Mouse (Mus musculus) cerebellum, adult 2 months (tissue): ENCODE data around the gene Rae1. TPM values are rescaled to one million over a fixed set of nuclear protein-coding genes. Genes with fewer than 3 reads are reported as not detected.
A peak's percentile ranks its signal among the peaks of the same experiment; 100 is the strongest.

Source experiments
- DNase-seq, 2 experiments: peaks; one replicate each; pipeline ENCODE4 v3.0.0; 2021
- H3K27ac ChIP-seq: fragments of 200-500 bp; 2 replicates; pipeline ENCODE4 v1.5.1; 2012; ENCODE audit warnings: low read length, control low read depth, inconsistent platforms; ENCODE audit not compliant: insufficient read depth
- H3K27me3 ChIP-seq: fragments of 200-500 bp; 2 replicates; pipeline ENCODE4 v1.6.1; 2012; ENCODE audit warnings: inconsistent platforms, mild to moderate bottlenecking, low read length, moderate library complexity; ENCODE audit not compliant: control insufficient read depth, insufficient read depth
- H3K4me1 ChIP-seq: fragments of 200-500 bp; 2 replicates; pipeline ENCODE4 v1.6.1; 2011; ENCODE audit warnings: low read length; ENCODE audit not compliant: control insufficient read depth, insufficient read depth
- H3K4me3 ChIP-seq: fragments of 200-500 bp; replicated peaks from 2 replicates; pipeline ENCODE3; 2011; ENCODE audit warnings: mild to moderate bottlenecking, low read depth, low read length, control low read depth; ENCODE audit not compliant: insufficient read depth
- CTCF ChIP-seq: fragments of 200-500 bp; IDR thresholded peaks from 2 replicates; pipeline ENCODE4 v1.5.1; 2011; ENCODE audit warnings: low read depth, mild to moderate bottlenecking, control low read depth, low read length, moderate library complexity, borderline replicate concordance; ENCODE audit not compliant: insufficient read depth
- POLR2A ChIP-seq: fragments of 200-500 bp; IDR thresholded peaks from 2 replicates; pipeline ENCODE4 v1.6.1; 2011; ENCODE audit warnings: low read length, control low read depth, borderline replicate concordance; ENCODE audit not compliant: insufficient read depth
- WGBS: fragments of 180-500 bp; shearing (Covaris S2); methylation state at CpG from one replicate; pipeline ENCODE4 v1.1.7; 2018; 5-methylcytosine and 5-hydroxymethylcytosine counted together
- polyA plus RNA-seq: library from polyadenylated mRNA; depleted of rRNA; stranded (reverse); fragments of >200 nt; gene quantifications from 2 replicates; pipeline ENCODE4 v1.2.3, GENCODE M21; 2012; rRNA removed

Gene Rae1
- polyA plus RNA-seq = 69.1 and 74.7 TPM in 2 replicates

DNA sequence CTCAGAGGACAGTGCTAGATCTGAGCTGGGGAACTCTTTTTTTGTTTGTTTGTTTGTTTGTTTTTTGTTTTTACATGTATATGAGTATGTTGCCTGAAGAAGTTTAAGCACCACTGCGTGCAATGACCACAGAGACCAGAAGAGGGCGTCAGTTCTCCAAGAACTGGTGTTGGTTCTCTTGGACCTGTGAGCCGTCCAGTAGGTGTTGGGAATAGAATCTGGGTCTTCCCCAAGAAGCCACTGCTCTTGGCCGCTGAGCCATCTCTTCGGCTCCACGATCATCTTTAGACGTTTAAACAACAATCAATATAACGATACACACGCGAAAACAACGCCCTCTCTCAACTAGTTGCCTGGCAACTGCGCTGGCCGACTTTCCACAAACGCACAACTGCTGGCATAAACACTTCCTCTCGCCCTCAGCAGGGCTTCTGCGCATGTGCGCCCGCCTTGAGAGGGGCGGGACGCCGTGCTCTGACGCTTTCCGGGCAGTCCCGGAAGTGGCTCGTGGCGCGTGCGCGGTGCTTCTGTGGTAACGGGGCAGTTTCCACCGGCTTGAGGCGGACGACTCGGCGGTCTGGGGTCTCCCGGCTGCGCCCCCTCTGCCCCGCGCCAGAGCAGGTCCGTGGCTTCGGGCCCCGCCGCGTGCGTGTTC is at the start of gene Rae1:
Gene Rae1 (plus strand): TSS at position 488 of the 655 bp plus-strand sequence.
- WGBS = under 1% methylated on average over 45 of the region's 45 CpGs
- peak within 1 kb of the TSS; percentile 89 for H3K4me3 ChIP-seq
- peak; percentile 89 for TF ChIP-seq CTCF
- peak; percentile 81 for TF ChIP-seq POLR2A
- no peak within 1 kb of the TSS for H3K27ac ChIP-seq
- peak; percentile 97 to 99 for DNase-seq
- H3K4me1 ChIP-seq = peaks cover 9% of the 10 kb centered on the region
- no peaks in the 10 kb centered on the region for H3K27me3 ChIP-seq

DNA sequence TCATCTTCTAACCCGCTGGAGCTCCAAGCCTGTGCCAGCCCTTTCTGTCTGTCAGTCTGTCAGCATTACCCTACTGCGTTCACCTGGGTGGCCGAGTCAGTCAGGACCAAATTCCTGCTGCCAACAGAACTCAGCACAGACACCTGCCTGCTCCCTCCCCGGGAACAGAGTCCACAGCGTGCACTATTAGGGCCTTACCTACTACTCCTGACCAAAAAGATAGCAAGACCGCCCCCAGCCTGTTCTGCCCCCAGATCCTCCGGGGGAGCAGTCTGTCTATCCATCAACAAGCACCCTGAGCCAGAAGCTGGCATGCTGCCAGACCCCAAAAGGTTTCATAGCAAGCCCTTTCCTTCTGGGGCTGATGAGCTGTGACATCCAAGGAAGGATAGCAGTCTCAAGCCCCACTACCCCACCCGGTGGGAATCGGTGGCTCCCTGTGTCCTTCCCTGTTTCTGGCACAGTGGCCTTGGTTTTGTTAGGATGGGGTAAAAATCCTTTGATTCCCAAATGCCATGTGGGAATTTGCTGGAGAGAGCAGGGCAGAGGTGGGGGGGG is 49.7 kb upstream of the Rae1 start:
- no peaks in the 10 kb centered on the region; the same call in 1 of the 2 replicates for H3K27me3 ChIP-seq
- H3K27ac ChIP-seq = no peak overlapping the region
- H3K4me3 ChIP-seq = no peak overlapping the region
- WGBS = 34% methylated on average over 9 of the region's 9 CpGs
- no peaks in the 10 kb centered on the region for H3K4me1 ChIP-seq
- no peak for TF ChIP-seq POLR2A
- no peak for TF ChIP-seq CTCF
- no peak for DNase-seq

DNA sequence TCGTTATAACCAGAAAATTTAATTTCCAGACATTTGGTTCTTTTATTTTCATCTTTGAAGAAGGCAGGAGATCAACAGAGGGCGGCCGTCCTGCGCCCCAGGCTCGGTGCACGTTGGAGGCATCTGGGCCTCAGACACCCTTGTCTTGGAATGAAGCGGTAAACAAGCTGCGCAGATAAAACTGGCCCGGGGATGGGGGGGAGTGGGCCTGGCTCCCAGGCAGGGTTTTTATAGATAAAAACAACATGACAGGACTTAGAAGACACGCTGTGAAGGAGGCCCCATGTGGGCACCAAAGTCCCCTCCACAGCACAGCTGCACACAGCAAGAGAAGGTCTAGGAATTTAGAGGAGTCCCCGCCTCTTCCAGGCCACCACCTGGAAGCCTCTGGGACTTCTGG is 49.2 kb upstream of the Rae1 start:
- H3K27ac ChIP-seq = no peak overlapping the region
- H3K4me1 ChIP-seq = no peaks in the 10 kb centered on the region
- no peak overlapping the region for H3K4me3 ChIP-seq
- H3K27me3 ChIP-seq = no peaks in the 10 kb centered on the region; the same call in 1 of the 2 replicates
- DNase-seq = no peak
- WGBS = 20% methylated on average over 11 of the region's 11 CpGs
- TF ChIP-seq POLR2A = no peak
- no peak for TF ChIP-seq CTCF

DNA sequence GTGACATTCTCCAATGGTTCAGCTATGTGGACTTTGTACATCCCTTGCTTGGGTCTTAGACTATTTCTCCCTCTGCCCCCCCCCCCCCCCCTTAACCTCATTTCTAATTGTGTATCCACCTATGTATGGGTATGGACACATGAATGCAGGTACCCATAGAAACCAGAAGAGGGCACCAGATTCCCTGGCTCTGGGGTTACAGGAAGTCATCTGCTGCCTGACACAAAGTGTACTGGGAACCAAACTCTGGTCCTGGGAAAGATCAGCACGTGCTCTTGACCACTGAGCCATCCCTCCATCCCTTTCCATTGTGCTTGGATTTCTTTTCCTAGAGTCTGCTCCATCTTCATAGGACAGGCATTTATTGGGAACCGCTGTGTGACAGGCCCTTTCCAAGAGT is 47.9 kb upstream of the Rae1 start:
- DNase-seq = no peak
- Histone ChIP-seq H3K27me3 (no peaks in the 10 kb centered on the region; the same call in 1 of the 2 replicates), H3K27ac (no peak overlapping the region), H3K4me3 (no peak overlapping the region), H3K4me1 (no peaks in the 10 kb centered on the region)
- WGBS = 80% methylated on average over 2 of the region's 2 CpGs
- TF ChIP-seq CTCF = no peak
- no peak for TF ChIP-seq POLR2A

DNA sequence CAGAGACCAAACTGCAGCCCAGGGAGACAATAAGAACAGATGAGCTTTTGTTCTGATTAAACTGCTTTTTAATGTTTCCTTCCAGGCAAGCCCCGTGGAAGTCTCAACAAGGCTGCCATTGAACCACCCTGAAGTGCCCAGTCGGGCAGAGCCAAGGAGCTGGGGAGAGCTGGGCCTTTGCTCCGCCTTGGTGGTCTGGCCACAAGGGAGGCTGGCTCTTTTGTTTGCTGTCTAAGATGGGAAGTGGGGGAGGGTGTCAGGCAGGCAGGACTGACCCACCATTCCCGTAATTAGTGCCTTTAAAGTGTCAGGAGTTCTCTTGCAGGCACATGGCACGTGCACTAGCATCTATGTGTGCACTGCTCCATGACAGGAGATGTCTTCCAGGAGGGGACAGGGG is 41.3 kb upstream of the Rae1 start:
- H3K27ac ChIP-seq = no peak overlapping the region
- no peaks in the 10 kb centered on the region; the same call in 1 of the 2 replicates for H3K27me3 ChIP-seq
- no peak for DNase-seq
- H3K4me3 ChIP-seq = no peak overlapping the region
- TF ChIP-seq CTCF (no peak), POLR2A (no peak)
- WGBS = 17% methylated on average over 5 of the region's 5 CpGs
- no peaks in the 10 kb centered on the region for H3K4me1 ChIP-seq

DNA sequence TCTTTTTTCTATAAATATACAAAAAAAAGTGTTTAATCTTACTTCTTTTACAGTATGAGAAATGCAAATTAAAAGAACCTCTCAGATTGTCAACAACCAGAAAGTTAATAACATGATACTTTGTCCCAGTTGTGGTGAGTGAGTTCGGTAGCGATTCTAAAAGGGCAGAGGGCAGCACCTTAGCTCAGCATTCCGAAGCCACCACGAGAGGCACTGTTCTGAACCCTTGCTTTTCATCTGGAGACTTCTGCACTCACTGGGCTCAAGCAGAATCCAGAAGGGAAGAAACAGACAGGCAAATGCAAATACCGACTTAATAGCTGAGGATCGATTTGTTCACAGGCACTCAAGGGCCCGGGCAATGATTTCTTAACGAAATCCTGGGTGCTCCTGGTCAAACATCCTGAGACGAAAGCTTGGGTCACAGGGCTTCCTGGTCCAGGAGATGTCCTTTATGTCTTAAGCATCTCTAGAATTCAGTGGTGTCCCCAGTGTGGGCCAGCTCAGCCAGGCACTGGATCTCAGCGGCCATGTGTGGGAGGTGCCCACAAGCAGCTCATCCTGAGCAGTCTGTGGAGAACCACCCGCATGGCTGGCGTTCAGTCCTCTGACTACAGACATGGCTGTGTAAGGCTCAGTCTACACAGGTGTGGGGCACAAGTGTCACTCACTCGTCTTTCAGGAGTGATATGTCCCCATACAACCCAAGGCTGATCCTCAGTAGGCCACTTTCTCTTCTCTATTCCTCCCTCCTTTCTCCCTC is 40.7 kb upstream of the Rae1 start:
- WGBS = 52% methylated on average over 13 of the region's 13 CpGs
- Histone ChIP-seq H3K4me1 (no peaks in the 10 kb centered on the region), H3K27me3 (no peaks in the 10 kb centered on the region; the same call in 1 of the 2 replicates), H3K4me3 (no peak overlapping the region), H3K27ac (no peak overlapping the region)
- TF ChIP-seq CTCF (no peak), POLR2A (no peak)
- DNase-seq = no peak

DNA sequence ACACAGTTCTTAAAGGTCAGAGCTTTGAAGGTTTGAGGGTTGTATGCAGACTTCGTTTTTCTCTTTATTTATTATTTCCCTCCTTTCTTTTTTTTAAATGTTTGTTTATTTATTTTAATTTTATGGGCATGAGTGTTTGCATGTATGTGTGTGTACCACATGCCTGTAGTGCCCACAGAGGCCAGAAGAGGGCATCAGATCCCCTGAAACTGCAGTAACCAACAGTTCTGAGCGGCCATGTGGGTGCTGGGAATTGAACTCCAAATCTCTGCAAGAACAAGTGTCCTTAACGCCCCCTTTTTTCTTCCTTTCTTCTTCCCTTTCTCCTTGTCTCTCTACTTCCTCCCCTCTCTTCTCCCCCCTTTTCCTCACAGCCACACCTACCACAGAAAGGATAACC is 39.6 kb upstream of the Rae1 start:
- TF ChIP-seq POLR2A (no peak), CTCF (no peak)
- H3K27ac ChIP-seq = no peak overlapping the region
- no peak overlapping the region for H3K4me3 ChIP-seq
- no peak for DNase-seq
- 90% methylated on average over 3 of the region's 3 CpGs for WGBS
- H3K27me3 ChIP-seq = no peaks in the 10 kb centered on the region; the same call in 1 of the 2 replicates
- no peaks in the 10 kb centered on the region; the same call in 1 of the 2 replicates for H3K4me1 ChIP-seq
